Mouse (Mus musculus) left cerebral cortex, postnatal 14 days (tissue): Measurements from ENCODE around the gene BC049762. TPM values are rescaled to one million over a fixed set of nuclear protein-coding genes. Genes with fewer than 3 reads are reported as not detected.

Experiments
- DNase-seq, 2 experiments: peaks; one replicate each; pipeline ENCODE4 v3.0.0; 2021 to 2022; ENCODE audit warnings: low spot score in 2 of 2, mixed read lengths in 1 of 2
- intact Hi-C: fragments of 180-260 bp; cut with DNase I; formaldehyde crosslinking; loops from one replicate; pipeline ENCODE4 v1.15.1; 2025
- long read RNA-seq, 2 experiments: library from polyadenylated mRNA; stranded (forward); transcript quantifications; one replicate each; pipeline ENCODE4 v2.0.0; 2021
- total RNA-seq, 2 experiments: library from RNA; stranded (reverse); gene quantifications; 2 replicates each; pipeline ENCODE4 v1.2.3; 2021

Gene BC049762
- not detected for total RNA-seq
- long read RNA-seq, experiment 1: 0 reads
- long read RNA-seq, experiment 2: 0 reads

DNA sequence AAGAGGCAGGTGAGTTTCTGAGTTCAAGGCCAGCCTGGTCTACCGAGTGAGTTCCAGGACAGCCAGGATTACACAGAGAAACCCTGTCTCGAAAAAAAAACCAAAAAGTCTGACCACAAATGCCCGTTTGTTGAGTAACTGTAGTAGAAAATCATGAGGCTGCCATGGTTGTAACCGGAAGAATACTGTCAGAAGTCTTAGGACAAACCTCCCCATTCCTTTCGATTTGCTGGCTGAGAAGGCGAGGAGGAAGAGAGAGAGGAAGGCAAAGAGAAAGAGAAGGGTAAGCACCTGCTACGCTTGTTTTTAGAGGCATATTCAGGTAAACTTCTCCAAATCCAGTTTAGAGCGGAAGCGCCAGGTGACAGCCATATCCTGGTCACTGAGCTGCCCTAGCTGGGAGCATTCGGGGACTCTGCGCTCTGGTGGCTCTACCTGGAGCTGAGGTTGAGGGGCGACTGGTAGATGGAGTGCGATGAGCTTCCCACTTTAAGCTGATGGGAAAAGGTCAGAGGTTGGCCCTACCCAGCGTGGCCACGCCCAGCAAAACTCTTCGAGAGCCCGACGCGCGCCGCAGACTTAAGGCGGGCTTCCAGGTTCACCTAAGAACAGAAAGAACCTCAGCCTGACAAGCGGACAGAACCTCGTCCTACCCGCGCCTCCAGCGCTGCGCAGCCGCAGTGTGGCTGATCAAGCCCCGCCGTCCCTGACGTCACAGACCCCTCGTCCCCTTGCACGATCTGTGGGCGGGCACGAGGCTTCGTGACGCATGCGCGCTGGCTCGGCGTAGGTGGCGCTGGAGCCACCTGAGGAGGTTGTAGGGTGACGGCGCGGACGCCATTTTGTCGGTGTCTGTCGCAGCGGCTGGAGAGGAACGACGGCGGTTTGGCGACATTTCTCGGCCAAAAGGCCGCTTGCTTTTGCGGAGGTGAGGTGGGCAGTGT lies at the start of gene BC049762:
Gene BC049762 (minus strand): TSS at position 705 of the 944 bp plus-strand sequence.
- intact Hi-C loops: loop anchor here (2.0 kb wide), 1 partner anchor 204 kb away; the partner anchor contains the start of gene Zfp354a
- peak; percentile 98 to 99 for DNase-seq

DNA sequence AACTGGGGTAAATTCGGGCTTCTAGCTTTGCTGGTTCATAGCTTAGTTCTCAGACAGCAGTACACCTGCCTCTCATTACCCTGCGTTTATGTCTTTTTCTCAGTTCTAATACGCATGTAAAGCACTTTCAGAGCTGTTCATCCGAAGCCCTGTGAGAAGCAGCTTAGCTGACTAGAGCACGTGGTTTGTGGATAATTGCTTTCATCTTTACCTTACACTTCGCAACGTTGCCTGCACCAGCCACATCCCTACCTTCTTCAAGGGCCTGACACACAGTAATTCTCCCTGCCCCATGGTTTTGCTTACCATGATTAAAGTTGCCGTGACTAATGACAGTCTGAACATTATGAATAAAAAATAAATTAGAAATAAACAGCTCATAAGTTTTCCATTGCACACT lies 49.0 kb upstream of the BC049762 start:
- DNase-seq: no peak
- intact Hi-C loops: no loop called here

GRCm38 (mm10) chr11:51308306-51308705 lies 45.5 kb upstream of the BC049762 start:
- no peak for DNase-seq
- intact Hi-C loops: no loop called here

GRCm38 (mm10) chr11:51303981-51304553 lies 41.2 kb upstream of the BC049762 start:
- peak in 1 of 2 experiments; percentile 29 for DNase-seq
- intact Hi-C loops: no loop called here

DNA sequence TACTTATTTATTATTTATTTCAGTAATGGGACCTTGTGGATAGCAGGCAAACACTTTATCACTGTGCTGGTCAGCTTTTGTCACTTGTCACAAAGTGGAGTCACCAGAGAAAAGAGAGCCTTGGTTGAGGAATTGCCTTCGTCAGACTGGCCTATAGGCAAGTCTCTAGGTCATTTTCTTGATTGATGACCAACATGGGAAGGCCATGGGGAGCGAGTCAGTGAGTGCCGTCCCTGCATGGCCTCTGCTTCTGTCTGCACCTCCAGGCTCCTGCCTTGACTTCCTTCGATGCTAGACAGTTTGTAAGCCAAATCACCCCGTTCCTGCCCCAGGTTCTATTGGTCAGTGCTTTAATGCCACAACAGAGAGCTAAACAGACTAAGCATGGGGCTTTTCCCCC lies 39.5 kb upstream of the BC049762 start:
- no peak for DNase-seq
- intact Hi-C loops: no loop called here

GRCm38 (mm10) chr11:51298691-51299090 lies 35.8 kb upstream of the BC049762 start:
- intact Hi-C loops: no loop called here
- no peak for DNase-seq

- no peak for DNase-seq
- intact Hi-C loops: no loop called here
Measured at GRCm38 (mm10) chr11:51295742-51296141, 32.9 kb upstream of the BC049762 start.

DNA sequence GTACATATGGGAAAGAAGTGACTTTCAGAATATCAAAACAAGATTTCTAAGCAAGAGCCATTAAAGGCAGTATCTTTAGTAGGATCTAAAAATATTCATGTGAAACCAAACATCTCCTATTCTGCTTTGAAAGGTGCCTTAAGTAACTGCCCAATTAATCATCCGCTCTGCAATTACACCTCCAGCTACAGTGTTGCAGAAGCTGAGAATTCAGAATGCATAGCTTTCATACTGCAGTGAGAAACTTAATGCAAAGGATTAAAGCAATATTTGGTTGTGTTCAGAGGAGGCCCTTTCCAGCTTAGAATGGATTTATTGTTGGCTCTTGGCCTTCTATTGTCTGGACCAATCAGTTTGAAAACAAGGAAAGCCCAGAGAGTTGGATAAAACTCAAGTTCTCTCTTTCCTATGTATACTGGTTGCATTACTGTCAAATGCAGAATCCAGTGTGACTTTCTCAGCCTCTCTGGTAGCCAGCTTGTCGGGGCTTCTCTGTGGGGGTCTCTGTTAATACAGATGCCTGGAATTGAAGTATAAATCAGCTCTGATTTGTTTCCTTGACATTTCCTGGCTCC lies 31.2 kb upstream of the BC049762 start:
- intact Hi-C loops: loop anchor here (5.0 kb wide), 1 partner anchor 153 kb away; no protein-coding TSS in a partner anchor
- DNase-seq: no peak

DNA sequence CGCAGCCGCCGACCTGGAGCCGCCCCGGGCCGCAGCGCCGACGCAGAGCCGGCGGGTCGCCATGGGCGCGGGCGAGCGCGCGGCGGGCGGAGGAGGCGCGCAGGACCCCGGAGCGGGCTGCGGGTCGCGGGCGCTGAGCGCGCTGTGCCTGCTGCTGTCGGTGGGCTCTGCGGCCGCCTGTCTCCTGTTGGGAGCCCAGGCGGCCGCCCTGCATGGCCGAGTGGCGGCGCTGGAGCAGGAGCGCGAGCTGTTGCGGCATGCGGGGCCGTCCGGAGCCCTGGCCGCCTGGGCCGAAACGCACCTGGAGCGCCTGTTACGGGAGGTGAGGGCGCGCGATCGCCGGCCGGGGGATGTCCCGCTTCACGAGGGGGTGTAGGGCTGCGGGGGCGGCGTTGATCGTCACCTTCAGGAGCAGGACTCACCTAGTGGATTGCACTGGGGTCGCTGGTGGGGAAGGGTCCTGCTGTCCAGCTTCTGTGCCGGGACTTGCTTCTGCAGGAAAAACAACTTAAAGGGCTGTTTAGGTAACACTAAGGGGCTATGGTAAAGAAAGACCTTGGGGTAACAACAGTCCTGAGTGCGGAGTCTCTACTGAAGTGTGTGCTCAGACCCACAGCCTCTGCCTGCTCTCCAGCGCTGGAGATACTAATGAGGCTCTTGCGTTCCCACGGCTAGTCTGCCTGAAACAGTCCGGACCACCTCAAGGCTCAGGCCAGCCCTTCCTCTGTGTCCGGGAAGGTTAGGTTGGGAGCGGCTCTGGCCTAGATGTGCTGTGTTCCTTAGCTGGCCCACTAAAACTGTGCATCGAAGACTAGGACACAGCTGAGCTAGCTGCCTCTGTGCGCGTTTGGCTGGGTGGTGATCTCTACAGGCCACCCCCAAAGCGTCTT lies 27.5 kb upstream of the BC049762 start:
- peak in 1 of 2 experiments; percentile 27 for DNase-seq
- intact Hi-C loops: loop anchor here (5.0 kb wide), 1 partner anchor 157 kb away; no protein-coding TSS in a partner anchor

DNA sequence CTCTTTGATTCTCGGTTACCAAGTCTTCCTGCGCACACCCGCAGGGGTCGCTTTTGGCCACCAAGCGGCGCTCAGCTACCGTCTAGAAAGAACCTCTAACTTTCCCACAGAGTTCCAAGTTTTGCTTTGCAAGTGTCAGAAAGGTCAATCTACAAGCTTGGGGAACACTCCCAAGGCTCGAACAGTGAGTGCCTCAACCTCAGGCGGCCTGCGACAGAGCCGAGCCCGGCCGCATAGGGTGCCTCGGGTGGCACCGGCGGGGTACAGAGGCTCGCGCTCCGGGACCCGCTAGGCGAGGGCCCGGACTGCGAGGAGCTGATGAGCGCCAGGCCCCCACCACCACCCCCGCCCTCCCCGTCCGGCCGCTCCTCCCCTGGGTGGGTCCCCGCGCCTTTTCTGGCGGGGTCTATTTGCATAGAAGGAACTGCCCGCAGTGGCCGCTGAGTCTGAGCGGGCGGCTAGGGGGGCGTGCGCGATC lies 26.8 kb upstream of the BC049762 start, which contains the start of gene Col23a1:
Gene Col23a1 (plus strand): TSS at position 357 of the 478 bp plus-strand sequence.
- DNase-seq: peak; percentile 63 to 77
- intact Hi-C loops: loop anchor here (1.0 to 10.0 kb wide), 4 partner anchors 158 to 395 kb away; partner anchors contain the start of genes 0610009B22Rik and Phykpl

- intact Hi-C loops: no loop called here
- DNase-seq: no peak
Measured at GRCm38 (mm10) chr11:51274418-51274817, 11.6 kb upstream of the BC049762 start.

DNA sequence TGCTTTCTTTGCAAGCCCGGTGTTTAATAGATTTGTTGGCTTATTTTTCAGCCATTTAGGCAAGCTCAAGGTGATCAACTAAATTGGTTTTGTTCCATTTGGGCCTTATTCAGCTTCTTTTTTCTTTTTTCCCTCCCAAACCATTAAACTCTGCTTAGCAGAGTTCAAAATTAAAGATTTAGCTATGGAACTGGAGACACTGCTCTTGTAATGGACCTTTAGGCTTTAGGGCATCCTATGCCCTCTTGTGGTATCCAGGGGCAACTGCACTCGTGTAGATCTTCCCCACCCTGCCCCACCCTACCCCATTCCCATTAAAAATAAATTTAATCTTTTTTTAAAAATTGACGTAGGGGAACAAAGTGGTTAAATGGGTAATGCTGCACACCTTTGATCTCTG lies 2.5 kb upstream of the BC049762 start:
- intact Hi-C loops: loop anchor here (5.0 kb wide), 1 partner anchor 328 kb away; no protein-coding TSS in a partner anchor
- DNase-seq: peak in 1 of 2 experiments; percentile 25

- no peak for DNase-seq
- intact Hi-C loops: no loop called here
Measured at GRCm38 (mm10) chr11:51264352-51264751, 1.5 kb upstream of the BC049762 start.

DNA sequence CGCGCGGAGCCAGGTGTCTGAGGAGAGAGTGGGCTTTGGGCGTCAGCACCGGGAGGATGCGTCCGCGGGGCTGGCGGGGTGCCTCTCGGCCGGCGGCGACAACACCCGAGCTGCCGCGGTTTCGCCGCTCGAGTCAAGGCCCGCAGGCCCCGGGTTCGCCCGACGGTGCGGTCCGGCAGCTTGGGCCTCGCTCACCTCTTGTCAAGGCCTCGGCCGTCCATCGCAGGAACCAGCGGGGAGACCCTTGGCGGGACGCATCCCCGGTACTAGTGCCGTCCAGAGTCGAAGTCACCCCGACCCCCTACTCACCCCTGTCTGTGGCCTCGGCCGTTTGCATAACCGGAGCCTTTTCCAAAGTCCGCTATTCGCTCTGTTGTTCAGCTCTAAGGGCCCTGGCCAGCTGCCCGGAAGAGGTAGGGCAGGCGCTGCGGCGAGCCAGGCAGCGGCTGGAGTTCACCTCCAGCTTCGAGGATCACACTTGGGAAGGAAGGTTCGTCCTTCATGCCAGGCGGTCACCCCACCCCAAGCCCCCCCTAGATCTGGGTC lies 513 bp upstream of the BC049762 start:
- intact Hi-C loops: loop anchor here (2.0 kb wide), 1 partner anchor 205 kb away; the partner anchor contains the start of gene Zfp354a
- DNase-seq: peak; percentile 54 to 62

DNA sequence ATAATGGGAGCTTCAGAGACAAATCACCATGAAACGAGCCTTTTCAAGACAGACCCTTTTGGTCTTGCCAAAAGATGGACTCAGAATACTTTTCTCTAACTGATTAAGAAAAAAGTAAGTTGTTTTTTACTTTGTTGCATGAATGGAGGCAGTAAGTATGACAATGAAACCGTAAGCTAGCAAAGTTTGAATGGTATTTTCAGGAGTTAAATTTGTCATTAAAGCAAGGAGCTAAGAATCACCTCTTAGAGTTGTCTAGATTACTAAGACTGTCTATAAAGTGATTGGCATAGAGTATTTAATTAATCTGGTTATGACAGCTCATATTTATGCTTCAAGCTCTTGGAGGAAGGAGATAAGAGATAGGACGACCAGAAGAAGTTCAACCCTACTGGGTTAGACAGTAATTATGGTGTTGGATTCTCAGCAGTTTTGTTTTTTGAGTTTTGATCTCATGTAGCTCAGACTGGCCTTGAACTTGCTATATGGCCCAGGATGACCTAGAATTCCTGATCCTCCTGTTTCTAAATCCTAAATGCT lies 1.1 kb downstream of the BC049762 start, which contains the start of gene Clk4:
Gene Clk4 (plus strand): TSS at position 51 of the 540 bp plus-strand sequence.
- intact Hi-C loops: loop anchor here (2.0 kb wide), 1 partner anchor 203 kb away; the partner anchor contains the start of gene Zfp354a
- no peak for DNase-seq

GRCm38 (mm10) chr11:51257006-51257405 lies 5.8 kb downstream of the BC049762 start:
- intact Hi-C loops: no loop called here
- DNase-seq: no peak

DNA sequence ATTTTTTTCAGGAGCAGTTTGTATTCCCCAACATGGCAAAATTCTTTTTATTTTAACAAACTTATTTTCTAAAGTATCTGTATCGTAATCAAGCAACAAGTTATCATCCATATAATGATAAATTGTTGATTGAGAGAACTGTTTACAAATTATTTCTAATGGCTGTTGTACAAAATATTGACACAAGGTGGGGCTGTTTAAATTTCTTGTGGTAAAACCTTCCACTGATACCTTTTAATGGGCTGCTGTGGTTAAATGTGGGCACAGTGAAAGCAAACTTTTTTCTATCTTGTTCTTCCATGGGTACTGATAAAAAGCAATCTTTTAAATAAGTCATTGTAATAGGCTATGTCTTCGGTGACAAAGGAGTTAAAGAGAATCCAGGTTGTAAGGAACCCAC lies 19.9 kb downstream of the BC049762 start:
- DNase-seq: no peak
- intact Hi-C loops: no loop called here

GRCm38 (mm10) chr11:51234626-51235025 lies 28.2 kb downstream of the BC049762 start:
- DNase-seq: no peak
- intact Hi-C loops: no loop called here
